Mouse (Mus musculus) stomach, postnatal 0 days (tissue): Measurements from ENCODE around the gene Mrap. TPM values are rescaled to one million over a fixed set of nuclear protein-coding genes. Genes with fewer than 3 reads are reported as not detected.

Experiments used
- ATAC-seq: fragments of 200-750 bp; cut with Nextera tagmentation; 2 replicates; pipeline ENCODE4 v1.8.0; 2017; ENCODE audit not compliant: low FRiP score, low TSS enrichment
- DNase-seq: peaks from one replicate; pipeline ENCODE4 v3.0.0-alpha.2; 2016; ENCODE audit warnings: low spot score
- H3K27ac ChIP-seq: fragments of 300-500 bp; sonication (generic); replicated peaks from 2 replicates; pipeline ENCODE4 v1.5.1; 2014; ENCODE audit warnings: mild to moderate bottlenecking, control low read depth
- H3K27me3 ChIP-seq: fragments of 300-500 bp; sonication (generic); 2 replicates; pipeline ENCODE4 v1.6.1; 2014; ENCODE audit warnings: low read length; ENCODE audit not compliant: control insufficient read depth, insufficient read depth
- H3K36me3 ChIP-seq: fragments of 300-500 bp; sonication (generic); 2 replicates; pipeline ENCODE4 v1.6.1; 2014; ENCODE audit warnings: low read length, mixed read lengths; ENCODE audit not compliant: control insufficient read depth, insufficient read depth
- H3K4me1 ChIP-seq: fragments of 300-500 bp; sonication (generic); replicated peaks from 2 replicates; pipeline ENCODE4 v1.6.1; 2014; ENCODE audit warnings: antibody characterized with exemption; ENCODE audit not compliant: control insufficient read depth, insufficient read depth
- H3K4me2 ChIP-seq: fragments of 300-500 bp; sonication (generic); replicated peaks from 2 replicates; pipeline ENCODE4 v1.6.1; 2014; ENCODE audit warnings: low read depth, mild to moderate bottlenecking, control low read depth, moderate library complexity
- H3K4me3 ChIP-seq: fragments of 300-500 bp; sonication (generic); 2 replicates; pipeline ENCODE4 v1.5.1; 2014; ENCODE audit warnings: low read depth, low read length, control low read depth
- H3K9ac ChIP-seq: fragments of 300-500 bp; sonication (generic); 2 replicates; pipeline ENCODE4 v1.6.1; 2014; ENCODE audit warnings: mild to moderate bottlenecking, low read length, control low read depth, mixed read lengths
- H3K9me3 ChIP-seq: fragments of 300-500 bp; sonication (generic); 2 replicates; pipeline ENCODE4 v1.6.1; 2016; ENCODE audit warnings: low read length; ENCODE audit not compliant: control insufficient read depth
- CTCF ChIP-seq: IDR thresholded peaks from 2 replicates; pipeline ENCODE4 v1.5.1; 2016; ENCODE audit warnings: antibody characterized with exemption, low read depth, mild to moderate bottlenecking, moderate library complexity
- EP300 ChIP-seq: optimal IDR thresholded peaks from 2 replicates; pipeline ENCODE3; 2016; ENCODE audit warnings: antibody characterized with exemption
- WGBS: fragments of 180-500 bp; shearing (Covaris S2); extraction: QIAGEN DNeasy Blood & Tissue Kit; methylation state at CpG from one replicate; pipeline ENCODE4 v1.1.7; 2014; 5-methylcytosine and 5-hydroxymethylcytosine counted together
- polyA plus RNA-seq: library from polyadenylated mRNA; unstranded; fragments of >200 nt; fragmentation: Nextera tagmentation; extraction: Ambion mirVana; gene quantifications from 2 replicates; pipeline ENCODE4 v1.2.1, GENCODE M21; 2015

The Mrap gene
- 0.16 TPM in 1 of 2 replicates, not detected in the other for polyA plus RNA-seq

GRCm38 (mm10) chr16:90738092-90738956 is at the start of gene Mrap:
Gene Mrap (plus strand): TSS chr16:90738207.
- DNase-seq, result no peak
- H3K9ac ChIP-seq, result no peak within 1 kb of the TSS
- no peak within 1 kb of the TSS for H3K27ac ChIP-seq
- H3K9me3 ChIP-seq, result no peaks in the 10 kb centered on the region
- H3K27me3 ChIP-seq, result no peaks in the 10 kb centered on the region
- WGBS, result 76% methylated on average over 26 of the region's 26 CpGs
- no peaks in the 10 kb centered on the region for H3K4me1 ChIP-seq
- ATAC-seq, result peak; percentile 36; the same call in 1 of the 2 replicates
- H3K4me2 ChIP-seq, result no peak within 1 kb of the TSS
- TF ChIP-seq CTCF, result peak; percentile 49
- no peak for TF ChIP-seq EP300
- H3K36me3 ChIP-seq, result no peaks in the 10 kb centered on the region
- no peak within 1 kb of the TSS for H3K4me3 ChIP-seq

DNA sequence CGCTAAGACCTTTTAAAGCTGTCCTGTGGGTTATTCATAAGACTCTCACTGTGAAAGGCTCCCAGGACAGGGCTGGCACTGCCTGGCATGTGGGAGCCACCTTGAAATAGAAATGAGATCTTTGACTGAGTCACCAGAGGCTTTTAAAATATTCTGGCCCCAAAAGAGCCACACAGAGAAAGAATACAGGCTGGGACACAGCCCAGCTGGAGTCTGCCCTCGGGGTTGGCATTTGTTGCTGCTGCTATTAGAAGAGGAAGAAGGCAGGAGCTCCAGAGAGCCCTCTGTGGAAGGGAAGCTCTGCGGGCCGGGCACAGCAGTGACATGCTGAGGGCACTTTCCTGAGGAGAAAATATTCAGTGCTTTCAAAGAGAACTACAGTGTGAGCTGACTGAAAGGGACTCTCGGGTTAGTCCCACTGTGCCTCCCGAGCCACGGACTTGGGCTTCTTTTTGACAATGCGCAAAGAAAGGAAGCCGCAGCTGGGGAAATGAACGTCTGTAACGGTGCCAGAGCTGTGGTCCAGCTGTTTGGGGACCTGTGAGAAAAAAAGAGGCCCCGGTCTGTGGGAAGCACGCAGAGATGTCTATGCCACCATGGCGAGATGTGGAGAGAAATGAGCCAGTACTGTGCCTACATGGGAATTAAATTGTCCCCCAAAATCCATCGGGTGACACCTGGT is 45.2 kb upstream of the Mrap start:
- DNase-seq, result no peak
- TF ChIP-seq CTCF (no peak), EP300 (no peak)
- ATAC-seq, result no peak
- no peak overlapping the region for H3K27ac ChIP-seq
- WGBS, result 79% methylated on average over 15 of the region's 15 CpGs
- H3K36me3 ChIP-seq, result no peaks in the 10 kb centered on the region
- H3K4me2 ChIP-seq, result no peak overlapping the region
- H3K9me3 ChIP-seq, result no peaks in the 10 kb centered on the region
- no peak overlapping the region for H3K9ac ChIP-seq
- H3K27me3 ChIP-seq, result no peaks in the 10 kb centered on the region
- H3K4me1 ChIP-seq, result no peaks in the 10 kb centered on the region
- H3K4me3 ChIP-seq, result no peak overlapping the region

- no peak overlapping the region for H3K27ac ChIP-seq
- 94% methylated on average over 5 of the region's 5 CpGs for WGBS
- no peak for ATAC-seq
- no peaks in the 10 kb centered on the region for H3K9me3 ChIP-seq
- no peak overlapping the region for H3K9ac ChIP-seq
- H3K4me3 ChIP-seq, result no peak overlapping the region
- H3K36me3 ChIP-seq, result no peaks in the 10 kb centered on the region
- H3K27me3 ChIP-seq, result no peaks in the 10 kb centered on the region
- H3K4me2 ChIP-seq, result no peak overlapping the region
- no peaks in the 10 kb centered on the region for H3K4me1 ChIP-seq
- DNase-seq, result no peak
- TF ChIP-seq EP300 (no peak), CTCF (no peak)
These were observed 44.4 kb upstream of the Mrap start for GRCm38 (mm10) chr16:90693625-90694024.

DNA sequence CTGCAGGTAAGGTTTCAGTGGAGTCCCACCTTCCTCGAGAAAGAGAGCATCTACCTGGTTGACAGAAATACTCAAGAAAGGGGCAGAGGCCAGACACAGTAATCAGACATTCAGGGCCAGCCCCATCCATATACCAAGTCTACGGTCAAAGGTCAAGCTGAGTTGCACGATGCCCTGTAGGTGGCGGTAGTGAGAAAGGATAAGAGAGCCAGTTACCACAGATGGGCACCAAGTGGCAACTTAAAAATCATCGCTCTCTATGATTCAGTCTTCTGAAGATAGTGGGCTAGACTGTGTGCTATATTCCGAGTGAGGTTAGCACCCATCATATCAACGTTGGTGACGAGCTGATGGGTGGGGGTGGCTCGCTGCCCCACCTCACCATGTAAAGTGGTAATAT is 43.3 kb upstream of the Mrap start:
- WGBS, result 65% methylated on average over 9 of the region's 9 CpGs
- H3K4me2 ChIP-seq, result no peak overlapping the region

GRCm38 (mm10) chr16:90695121-90695520 is 42.9 kb upstream of the Mrap start:
- WGBS, result 60% methylated on average over 10 of the region's 10 CpGs
- H3K9ac ChIP-seq, result no peak overlapping the region
- H3K9me3 ChIP-seq, result no peaks in the 10 kb centered on the region
- H3K4me3 ChIP-seq, result no peak overlapping the region
- TF ChIP-seq EP300 (no peak), CTCF (no peak)
- H3K4me1 ChIP-seq, result no peaks in the 10 kb centered on the region
- ATAC-seq (peak; percentile 38; the same call in 1 of the 2 replicates), DNase-seq (no peak)
- no peaks in the 10 kb centered on the region for H3K27me3 ChIP-seq
- H3K4me2 ChIP-seq, result no peak overlapping the region
- no peaks in the 10 kb centered on the region for H3K36me3 ChIP-seq
- H3K27ac ChIP-seq, result no peak overlapping the region

More for the DNA sequence above, 43.3 kb upstream of the Mrap start:
- ATAC-seq (peak; percentile 53; the same call in 1 of the 2 replicates), DNase-seq (no peak)
- H3K27ac ChIP-seq, result no peak overlapping the region
- no peak overlapping the region for H3K9ac ChIP-seq
- H3K36me3 ChIP-seq, result no peaks in the 10 kb centered on the region
- H3K4me3 ChIP-seq, result no peak overlapping the region
- no peaks in the 10 kb centered on the region for H3K9me3 ChIP-seq
- H3K27me3 ChIP-seq, result no peaks in the 10 kb centered on the region
- H3K4me1 ChIP-seq, result no peaks in the 10 kb centered on the region
- TF ChIP-seq CTCF, result peak; percentile 68
- no peak for TF ChIP-seq EP300

GRCm38 (mm10) chr16:90696306-90696705 is 41.7 kb upstream of the Mrap start:
- no peaks in the 10 kb centered on the region for H3K4me1 ChIP-seq
- no peak overlapping the region for H3K9ac ChIP-seq
- no peak overlapping the region for H3K4me3 ChIP-seq
- H3K27ac ChIP-seq, result no peak overlapping the region
- H3K4me2 ChIP-seq, result no peak overlapping the region
- WGBS, result 81% methylated on average over 9 of the region's 9 CpGs
- DNase-seq, result no peak
- no peaks in the 10 kb centered on the region for H3K27me3 ChIP-seq
- no peaks in the 10 kb centered on the region for H3K36me3 ChIP-seq
- ATAC-seq, result no peak
- no peak for TF ChIP-seq EP300
- no peaks in the 10 kb centered on the region for H3K9me3 ChIP-seq
